Mouse (Mus musculus): Measurements from ENCODE around the gene Nxpe5.
A peak's percentile ranks its signal among the peaks of the same experiment; 100 is the strongest.

Nxpe5 gene

DNA sequence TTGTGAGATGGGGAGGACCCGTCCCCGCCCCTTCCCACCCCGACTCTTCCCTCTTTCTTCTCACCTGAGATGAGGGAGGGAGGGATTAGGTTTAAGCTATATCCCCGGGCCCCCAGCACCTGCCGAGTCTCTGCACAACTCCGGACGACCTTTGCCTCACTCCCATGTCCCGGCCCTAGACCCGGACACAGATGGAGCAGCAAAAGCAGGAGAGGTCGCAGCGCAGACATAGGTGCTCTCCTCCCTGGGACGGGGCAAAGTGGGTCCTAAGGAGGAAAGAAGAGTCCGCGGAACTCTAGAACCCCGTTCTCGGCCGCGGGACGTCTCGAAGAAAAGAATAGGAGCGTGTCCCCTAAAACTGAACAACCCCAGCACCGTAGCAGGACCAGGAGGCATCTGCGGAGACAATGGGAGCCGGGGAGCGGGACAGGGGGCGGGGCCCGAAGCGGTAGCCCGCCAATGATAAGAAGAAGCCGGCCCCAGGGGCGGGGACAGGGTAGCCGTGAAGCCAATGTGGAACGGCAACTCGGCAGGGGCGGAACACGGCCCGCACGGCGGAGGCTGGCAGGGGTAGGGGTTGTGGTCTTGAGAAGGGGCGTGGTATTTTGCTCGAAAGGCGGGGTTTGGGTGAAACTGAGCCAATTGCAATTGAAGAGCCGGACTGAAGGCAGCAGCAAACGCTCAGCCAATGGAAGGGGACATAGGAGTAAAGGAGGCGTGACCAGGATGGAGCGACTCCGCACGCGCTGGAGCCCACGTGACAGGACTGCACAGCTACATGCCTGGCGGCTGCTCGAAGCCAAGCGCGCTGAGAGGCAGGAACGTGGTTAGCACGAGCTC is 54.1 kb downstream of the Nxpe5 start, which contains the start of the genes Gm43720, Gpc2 and Stag3:
Gm43720 (minus strand) TSS at position 374 of the 840 bp plus-strand sequence.
Gpc2 (minus strand) TSS at position 421 of the 840 bp plus-strand sequence.
Stag3 (plus strand) TSS at position 656 of the 840 bp plus-strand sequence.
- peak; percentile 71 for DNase-seq

DNA sequence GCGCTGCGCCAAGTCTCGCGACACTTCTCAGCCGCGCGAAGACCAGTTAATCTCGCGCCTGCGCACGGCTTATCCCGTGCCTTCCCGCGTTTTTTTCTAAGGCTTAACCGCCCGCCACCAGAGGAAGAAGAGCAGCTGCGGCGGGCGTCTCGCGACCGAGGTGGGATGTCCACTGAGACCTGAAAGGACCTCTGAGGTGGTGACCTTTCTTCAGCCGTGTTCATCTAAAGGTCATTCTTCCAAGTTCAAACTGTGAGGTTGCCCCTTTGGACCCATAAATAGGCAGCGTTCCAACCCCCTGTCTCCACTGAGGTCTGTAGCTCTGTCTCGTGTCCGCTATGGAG is 54.7 kb downstream of the Nxpe5 start:
- no peak for DNase-seq

DNA sequence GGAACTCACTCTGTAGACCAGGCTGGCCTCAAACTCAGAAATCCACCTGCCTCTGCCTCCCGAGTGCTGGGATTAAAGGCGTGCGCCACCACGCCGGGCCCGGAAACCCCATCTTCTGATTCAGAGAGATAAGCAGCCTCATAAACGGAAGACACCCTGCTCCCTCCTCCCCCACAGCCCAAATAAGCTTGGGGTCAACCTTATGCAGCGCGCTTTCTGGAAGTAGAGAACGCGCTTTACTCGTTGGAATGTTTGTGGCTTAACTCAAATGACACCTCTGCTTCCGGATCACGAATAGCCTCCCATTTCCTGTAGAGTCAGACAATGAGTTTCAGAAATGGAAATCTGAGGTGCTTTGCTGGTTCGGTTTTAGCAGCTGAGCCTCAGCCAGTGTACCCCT is 55.1 kb downstream of the Nxpe5 start:
- DNase-seq = no peak

DNA sequence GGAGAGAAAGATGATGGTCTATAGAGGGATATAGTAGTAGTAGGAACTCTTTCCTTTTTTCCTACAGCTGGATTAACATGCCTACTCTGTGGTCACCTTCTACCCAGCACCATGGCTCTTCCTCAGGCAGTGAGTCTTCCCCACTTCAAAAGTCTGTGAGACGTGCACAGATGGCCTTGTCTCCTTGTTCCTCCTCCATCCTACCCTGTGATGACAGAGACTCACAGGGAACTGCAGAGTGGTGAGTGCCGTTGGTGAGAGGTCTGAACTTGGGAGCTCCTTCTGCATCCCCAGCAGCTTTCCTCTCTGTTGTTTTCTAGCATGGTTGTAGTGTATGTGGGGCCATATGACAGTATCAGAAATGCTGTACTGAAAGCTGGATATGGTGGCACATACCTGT is 56.1 kb downstream of the Nxpe5 start:
- no peak for DNase-seq

DNA sequence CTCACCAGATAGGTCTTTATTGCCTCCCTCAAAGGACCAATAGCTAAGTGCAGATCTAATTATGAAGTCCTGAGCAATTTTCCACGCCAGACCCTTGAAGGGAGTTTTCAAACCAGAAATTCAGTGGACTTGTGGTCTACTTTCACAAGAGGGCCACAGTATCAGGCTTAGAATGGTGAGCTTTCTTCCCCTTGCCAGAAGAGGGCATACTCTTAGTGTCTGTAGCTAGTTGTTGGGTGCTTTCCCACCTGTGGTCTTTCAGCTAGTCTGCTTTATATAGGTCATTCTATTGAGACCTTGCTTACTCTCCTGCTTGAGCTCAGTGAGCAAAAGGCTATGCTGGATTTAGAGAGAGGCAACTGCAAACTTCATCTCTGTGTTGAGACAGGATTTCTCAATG is 57.8 kb downstream of the Nxpe5 start:
- DNase-seq = no peak

DNA sequence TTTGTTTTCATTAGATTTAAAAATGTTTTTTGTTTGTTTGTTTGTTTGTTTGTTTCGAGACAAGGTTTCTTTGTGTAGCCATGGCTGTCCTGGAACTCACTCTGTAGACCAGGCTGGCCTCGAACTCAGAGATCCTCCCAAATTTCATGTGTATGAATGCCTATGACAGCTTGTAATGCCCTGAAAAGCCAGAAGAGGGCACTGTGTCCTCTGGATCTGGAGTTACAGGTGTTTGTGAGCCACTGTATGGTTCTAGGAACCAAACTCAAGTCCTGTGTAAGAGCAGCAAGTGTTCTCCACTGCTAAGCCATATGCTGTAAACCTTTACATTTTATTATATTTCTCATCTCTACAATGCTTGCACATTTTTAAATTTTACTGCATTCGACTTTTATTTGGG is 62.2 kb downstream of the Nxpe5 start:
- no peak for DNase-seq

DNA sequence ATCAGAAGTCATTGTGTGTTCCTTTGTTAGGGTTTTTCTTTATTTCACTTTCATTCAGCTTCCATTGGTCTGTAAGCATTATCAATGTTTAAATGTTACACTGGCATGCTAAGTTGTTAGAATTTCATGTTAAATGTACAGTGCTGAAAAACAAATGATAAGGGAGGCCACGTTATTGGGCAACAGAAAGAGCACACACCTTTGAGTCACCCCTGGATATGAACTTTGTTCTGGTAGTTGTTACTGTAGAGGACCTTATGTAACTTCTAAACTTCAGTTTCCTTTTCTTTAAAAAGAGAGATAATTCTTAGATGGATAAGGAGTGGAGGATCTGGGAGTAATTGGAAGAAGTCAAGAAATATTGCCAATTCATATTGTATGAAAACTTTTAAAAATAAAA is 65.9 kb downstream of the Nxpe5 start:
- DNase-seq = no peak

DNA sequence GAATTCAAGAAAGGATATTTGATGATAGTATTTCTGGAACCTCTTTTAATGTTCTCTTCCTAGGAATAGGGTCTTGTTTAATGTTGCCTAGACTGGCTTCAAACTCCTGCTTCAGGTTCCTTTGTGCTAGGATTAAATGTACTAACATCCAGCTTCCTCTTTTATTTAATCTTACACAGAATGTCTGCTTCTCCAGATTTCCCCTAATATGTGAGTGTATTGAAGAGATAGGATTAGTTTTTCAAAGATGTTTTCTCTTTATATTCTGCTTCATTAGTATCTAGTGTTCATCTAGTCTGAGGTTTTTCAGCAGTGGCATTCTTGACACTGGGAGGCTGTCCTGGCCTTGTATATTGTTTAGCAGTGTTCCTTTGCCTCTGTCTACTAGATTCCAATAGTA is 68.5 kb downstream of the Nxpe5 start:
- no peak for DNase-seq

DNA sequence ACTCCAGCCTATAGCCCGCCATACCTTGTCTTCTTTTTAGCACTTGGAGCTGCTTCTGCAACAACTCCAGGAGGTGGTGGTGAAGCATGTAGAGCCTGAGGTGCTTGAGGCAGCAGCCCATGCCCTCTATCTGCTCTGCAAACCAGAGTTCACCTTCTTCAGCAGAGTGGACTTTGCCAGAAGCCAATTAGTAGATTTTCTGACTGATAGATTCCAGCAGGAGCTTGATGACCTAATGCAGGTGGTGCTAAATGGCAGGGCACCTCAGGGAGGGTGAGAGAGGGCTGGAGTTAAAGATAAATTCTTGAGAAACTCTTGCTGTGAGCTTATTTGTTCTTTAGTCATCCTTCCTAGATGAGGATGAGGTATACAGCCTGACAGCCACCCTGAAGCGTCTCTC is 73.9 kb downstream of the Nxpe5 start:
- no peak for DNase-seq
